Mouse (Mus musculus): ENCODE measurements around the gene Rel. TPM values are rescaled to one million over a fixed set of nuclear protein-coding genes. Genes with fewer than 3 reads are reported as not detected.

Gene Rel
- polyA plus RNA-seq, 1 experiment from 2014 or later: 0.33 TPM

DNA sequence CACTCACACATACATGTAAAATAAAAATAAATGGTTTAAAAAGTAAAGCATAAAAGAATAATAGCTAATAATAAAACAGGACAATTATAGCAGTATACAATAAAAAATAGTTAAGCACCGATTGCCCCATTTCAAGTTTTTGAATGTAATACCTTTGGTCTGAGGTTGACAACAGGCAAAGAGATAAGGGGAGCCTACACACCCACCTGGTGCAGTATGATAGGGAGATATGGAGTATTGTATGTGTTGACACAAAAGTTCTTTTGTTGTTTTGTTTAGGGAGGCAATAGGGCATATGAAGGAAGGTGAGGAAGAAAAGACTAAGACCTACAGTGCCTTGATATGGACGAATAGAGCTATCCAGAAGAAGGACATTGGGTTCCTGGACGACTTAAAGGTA is 50.9 kb downstream of the Rel start:
- Histone ChIP-seq H3K9me3 (replicated peaks) (no peaks in the 10 kb centered on the region), H3K4me3 (replicated peaks) (no peak overlapping the region), H3K4me1 (replicated peaks) (peaks cover 2% of the 10 kb centered on the region; the same call in 1 of the 2 replicates), H3K4me2 (no peak overlapping the region), H3K9ac (no peak overlapping the region), H3K36me3 (peaks cover 54% of the 10 kb centered on the region), H3K27me3 (no peaks in the 10 kb centered on the region), H3K27ac (no peak overlapping the region)
- DNase-seq (no peak), ATAC-seq (ENCODE audit: low read depth) (no peak)
- 54% methylated on average over 3 of the region's 3 CpGs for WGBS (ENCODE audit: insufficient replicate concordance)

DNA sequence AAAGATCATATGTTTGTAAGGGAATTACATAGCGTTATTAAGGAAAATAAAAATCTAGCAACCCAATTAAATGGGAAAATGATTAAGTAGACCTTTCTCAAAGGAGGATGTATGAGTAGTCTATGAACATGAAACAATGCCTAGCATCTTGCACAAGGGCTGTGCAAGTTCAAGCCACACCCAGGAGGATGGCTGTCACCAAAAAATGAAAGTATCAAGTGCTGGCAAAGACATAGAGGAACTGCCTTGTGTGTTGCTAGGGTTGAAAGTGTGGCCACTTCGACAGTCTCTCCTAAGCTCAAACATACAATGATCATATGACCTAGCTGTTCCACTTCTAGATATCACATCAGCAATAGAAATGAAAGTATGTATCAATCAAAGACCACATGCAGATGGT is 51.9 kb downstream of the Rel start:
- no peak overlapping the region for H3K4me3 ChIP-seq (replicated peaks)
- no peak overlapping the region for H3K4me2 ChIP-seq
- DNase-seq (no peak), ATAC-seq (ENCODE audit: low read depth) (no peak)
- peaks cover 2% of the 10 kb centered on the region; the same call in 1 of the 2 replicates for H3K4me1 ChIP-seq (replicated peaks)
- H3K9ac ChIP-seq: no peak overlapping the region
- no peaks in the 10 kb centered on the region for H3K27me3 ChIP-seq
- H3K27ac ChIP-seq: no peak overlapping the region
- no peaks in the 10 kb centered on the region for H3K9me3 ChIP-seq (replicated peaks)
- 79% methylated on average over 2 of the region's 2 CpGs for WGBS (ENCODE audit: insufficient replicate concordance)
- H3K36me3 ChIP-seq: peaks cover 56% of the 10 kb centered on the region

DNA sequence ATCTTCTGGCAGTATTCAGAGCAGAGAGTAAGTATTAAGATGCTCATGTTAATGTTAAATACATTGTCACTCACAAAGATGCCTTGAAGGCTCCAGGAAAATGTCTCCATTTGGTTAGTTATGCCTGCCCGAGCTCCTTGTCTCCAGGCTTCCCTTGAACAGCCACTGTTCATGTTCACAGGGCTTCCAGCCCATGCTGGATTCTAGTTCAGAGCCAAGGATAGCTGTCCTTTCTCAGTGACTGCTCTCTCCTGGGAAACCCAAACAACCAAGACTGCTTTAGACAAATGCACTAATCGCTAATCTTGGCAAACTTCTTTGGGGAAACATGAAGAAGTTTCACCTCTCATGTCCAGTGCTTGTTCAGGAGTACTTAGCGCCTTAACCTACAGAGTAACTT is 58.5 kb downstream of the Rel start:
- Histone ChIP-seq H3K36me3 (peaks cover 69% of the 10 kb centered on the region), H3K4me3 (replicated peaks) (no peak overlapping the region), H3K27ac (no peak overlapping the region), H3K27me3 (no peaks in the 10 kb centered on the region), H3K9me3 (replicated peaks) (no peaks in the 10 kb centered on the region), H3K9ac (no peak overlapping the region), H3K4me2 (no peak overlapping the region), H3K4me1 (replicated peaks) (no peaks in the 10 kb centered on the region)
- 74% methylated on average over 3 of the region's 3 CpGs for WGBS (ENCODE audit: insufficient replicate concordance)
- DNase-seq (no peak), ATAC-seq (ENCODE audit: low read depth) (no peak)

DNA sequence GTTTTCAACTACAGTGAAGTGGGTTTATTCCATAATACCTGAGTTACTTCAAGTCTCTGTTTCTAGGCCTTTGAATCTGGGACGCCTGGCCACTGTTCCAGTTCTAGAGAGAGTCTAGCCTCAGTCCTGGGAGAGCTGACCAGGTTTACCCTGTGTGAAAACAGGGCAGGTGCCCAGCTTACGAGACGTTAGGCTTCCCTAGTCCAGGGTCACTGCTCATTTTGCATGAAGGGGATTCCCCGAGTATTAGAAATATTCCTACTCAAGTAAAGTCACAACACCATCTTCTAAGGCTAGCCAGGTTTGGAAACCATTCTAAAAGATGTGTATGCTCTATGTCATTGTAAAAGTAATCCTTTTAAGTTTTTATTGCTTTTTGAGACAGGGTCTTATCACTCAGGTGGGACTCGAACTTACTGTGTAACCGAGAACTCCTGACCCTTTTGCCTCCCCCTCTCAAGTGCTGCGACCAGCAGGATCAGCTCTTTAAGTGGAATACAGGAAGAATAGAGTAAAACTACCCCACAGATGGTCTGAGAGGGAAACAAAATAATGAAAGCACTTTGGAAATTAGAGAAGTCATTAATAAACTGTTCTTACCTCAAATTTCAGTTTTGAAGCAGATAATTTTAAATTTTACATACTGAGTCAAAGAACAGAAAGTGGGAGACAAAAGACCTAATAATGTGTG is 66.0 kb downstream of the Rel start:
- Histone ChIP-seq H3K4me1 (replicated peaks) (no peaks in the 10 kb centered on the region), H3K4me3 (replicated peaks) (no peak overlapping the region), H3K9ac (no peak overlapping the region), H3K36me3 (peaks cover 27% of the 10 kb centered on the region), H3K27me3 (no peaks in the 10 kb centered on the region), H3K9me3 (replicated peaks) (no peaks in the 10 kb centered on the region), H3K27ac (no peak overlapping the region), H3K4me2 (no peak overlapping the region)
- no peak for ATAC-seq (ENCODE audit: low read depth)
- DNase-seq: no peak
- 77% methylated on average over 7 of the region's 7 CpGs for WGBS (ENCODE audit: insufficient replicate concordance)

DNA sequence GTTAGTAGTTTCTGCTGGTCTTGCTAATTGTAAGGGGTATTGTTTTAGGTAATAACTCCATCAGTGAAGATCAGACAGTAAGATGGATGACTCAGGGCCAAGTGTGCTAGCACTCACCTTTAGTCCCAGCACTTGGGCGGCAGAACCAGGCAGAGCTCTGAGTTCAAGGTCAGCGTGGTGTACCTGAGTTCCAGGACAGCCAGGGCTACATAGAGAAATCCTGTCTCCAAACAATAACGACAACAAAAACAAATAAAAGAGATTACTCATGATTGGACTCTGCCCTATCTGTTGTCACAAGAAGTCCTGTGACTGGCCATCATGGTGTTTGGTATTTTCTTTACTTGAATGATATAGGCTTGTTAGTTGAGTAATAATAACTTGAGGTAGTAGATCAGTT is 68.9 kb downstream of the Rel start:
- Histone ChIP-seq H3K9me3 (replicated peaks) (no peaks in the 10 kb centered on the region), H3K4me3 (replicated peaks) (no peak overlapping the region), H3K27ac (no peak overlapping the region), H3K4me2 (no peak overlapping the region), H3K9ac (no peak overlapping the region), H3K4me1 (replicated peaks) (no peaks in the 10 kb centered on the region), H3K27me3 (no peaks in the 10 kb centered on the region), H3K36me3 (peaks cover 9% of the 10 kb centered on the region; the same call in 1 of the 2 replicates)
- ATAC-seq (ENCODE audit: low read depth): no peak
- no peak for DNase-seq
- WGBS (ENCODE audit: insufficient replicate concordance): 80% methylated on average over 3 of the region's 3 CpGs

DNA sequence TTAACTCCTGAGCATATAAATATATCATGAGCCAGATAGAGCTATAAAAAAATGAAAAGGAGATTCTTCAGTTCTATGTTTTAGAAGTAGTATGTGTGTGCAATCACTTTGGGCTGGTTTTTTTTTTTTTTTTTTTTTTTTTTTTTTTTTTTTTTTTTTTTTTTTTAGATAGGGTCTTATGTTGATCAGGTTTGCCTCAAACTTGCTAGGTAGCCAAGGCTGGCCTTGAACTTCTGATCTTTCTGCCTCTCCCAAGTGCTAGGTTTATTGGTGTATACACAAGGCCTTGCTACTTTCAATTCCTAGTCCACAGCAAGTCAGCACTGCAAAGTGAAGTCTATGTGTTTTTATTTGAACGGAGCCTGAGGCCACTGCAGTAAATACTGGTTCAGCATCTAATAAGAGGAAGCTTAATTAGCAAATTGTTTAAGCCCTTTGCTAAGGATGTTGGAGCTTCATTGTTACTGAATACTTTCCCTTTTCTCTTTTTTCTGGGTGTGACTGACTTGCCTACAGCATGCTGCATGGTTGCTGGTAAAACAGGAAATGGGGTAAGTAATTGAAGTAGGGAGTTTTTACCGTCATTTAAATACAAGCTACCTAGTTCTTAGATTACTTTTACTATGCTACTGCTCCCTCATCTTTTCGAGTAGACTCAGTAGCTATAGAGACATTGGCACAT is 71.2 kb downstream of the Rel start:
- DNase-seq: no peak
- no peak overlapping the region for H3K9ac ChIP-seq
- no peaks in the 10 kb centered on the region for H3K4me1 ChIP-seq (replicated peaks)
- no peaks in the 10 kb centered on the region for H3K9me3 ChIP-seq (replicated peaks)
- H3K27ac ChIP-seq: no peak overlapping the region
- ATAC-seq (ENCODE audit: low read depth): no peak
- peaks cover 9% of the 10 kb centered on the region; the same call in 1 of the 2 replicates for H3K36me3 ChIP-seq
- no peak overlapping the region for H3K4me3 ChIP-seq (replicated peaks)
- no peaks in the 10 kb centered on the region for H3K27me3 ChIP-seq
- 70% methylated on average over 3 of the region's 3 CpGs for WGBS (ENCODE audit: insufficient replicate concordance)
- H3K4me2 ChIP-seq: no peak overlapping the region

DNA sequence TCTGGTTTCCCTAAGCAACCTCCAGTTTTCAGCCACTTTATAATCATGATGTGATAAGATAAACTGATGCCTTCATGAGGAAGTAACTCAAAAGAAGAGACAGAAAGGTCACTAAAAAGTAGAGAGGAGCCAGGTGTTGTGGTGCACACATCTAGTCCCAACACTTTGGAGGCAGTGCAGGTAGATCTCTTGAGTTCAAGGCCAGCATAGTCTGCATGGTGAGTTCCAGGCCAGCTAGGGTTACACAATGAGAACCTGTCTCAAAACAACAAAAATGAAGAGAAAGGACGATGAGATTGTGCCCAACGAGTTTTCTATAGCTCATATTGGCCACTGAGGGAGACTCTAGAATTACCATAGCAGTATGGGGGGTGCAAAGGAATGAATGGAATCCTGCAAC is 72.2 kb downstream of the Rel start:
- H3K36me3 ChIP-seq: peaks cover 9% of the 10 kb centered on the region; the same call in 1 of the 2 replicates
- H3K4me3 ChIP-seq (replicated peaks): no peak overlapping the region
- H3K27ac ChIP-seq: no peak overlapping the region
- H3K9me3 ChIP-seq (replicated peaks): no peaks in the 10 kb centered on the region
- DNase-seq (no peak), ATAC-seq (ENCODE audit: low read depth) (no peak)
- H3K9ac ChIP-seq: no peak overlapping the region
- no peak overlapping the region for H3K4me2 ChIP-seq
- no peaks in the 10 kb centered on the region for H3K4me1 ChIP-seq (replicated peaks)
- no peaks in the 10 kb centered on the region for H3K27me3 ChIP-seq
- 70% methylated on average over 2 of the region's 2 CpGs for WGBS (ENCODE audit: insufficient replicate concordance)

DNA sequence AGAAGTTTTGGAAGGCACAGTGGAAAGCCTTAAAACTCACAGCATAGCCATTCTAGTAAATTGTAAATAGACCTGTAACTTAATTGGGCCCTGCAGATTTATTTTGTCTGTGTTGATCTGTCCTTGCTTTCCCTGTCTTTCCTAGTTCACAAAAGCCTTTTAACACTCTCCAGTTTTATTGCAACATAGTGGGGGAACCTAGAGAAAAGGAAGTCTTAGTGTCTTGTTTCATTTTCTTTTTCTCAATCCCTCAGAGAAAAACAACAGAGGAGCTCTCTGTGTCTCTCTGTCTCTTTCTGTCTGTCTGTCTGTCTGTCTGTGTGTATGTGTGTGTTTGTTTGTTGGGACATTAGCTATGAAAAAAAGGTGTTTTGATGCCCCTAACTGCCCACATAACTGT is 74.9 kb downstream of the Rel start:
- ATAC-seq (ENCODE audit: low read depth) (no peak), DNase-seq (no peak)
- Histone ChIP-seq H3K9ac (no peak overlapping the region), H3K27me3 (no peaks in the 10 kb centered on the region), H3K4me1 (replicated peaks) (no peaks in the 10 kb centered on the region; the same call in 1 of the 2 replicates), H3K4me3 (replicated peaks) (no peak overlapping the region), H3K9me3 (replicated peaks) (no peaks in the 10 kb centered on the region), H3K27ac (no peak overlapping the region), H3K4me2 (no peak overlapping the region), H3K36me3 (peaks cover 4% of the 10 kb centered on the region; the same call in 1 of the 2 replicates)

DNA sequence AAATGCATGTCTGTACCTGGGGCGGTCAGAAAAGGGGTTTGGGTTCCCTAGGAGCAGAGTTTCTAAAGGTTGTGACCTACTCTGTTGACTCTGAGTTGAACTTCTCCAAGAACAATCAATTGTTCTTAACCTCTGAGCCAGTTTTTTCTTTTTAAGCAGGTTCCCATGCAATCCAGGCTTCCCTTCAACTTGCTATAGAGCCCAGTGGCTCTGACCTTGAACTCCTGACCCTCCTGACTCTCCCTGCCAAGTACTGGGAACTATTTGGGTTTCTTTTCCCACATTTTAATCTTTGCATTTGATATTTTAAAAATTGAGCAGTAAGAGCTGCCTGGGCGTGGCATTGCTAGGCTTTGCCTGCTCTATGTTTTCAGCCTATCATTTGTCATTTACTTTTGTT is 77.5 kb downstream of the Rel start:
- DNase-seq (no peak), ATAC-seq (ENCODE audit: low read depth) (no peak)
- H3K27ac ChIP-seq: no peak overlapping the region
- H3K9ac ChIP-seq: no peak overlapping the region
- H3K4me2 ChIP-seq: no peak overlapping the region
- H3K4me1 ChIP-seq (replicated peaks): no peaks in the 10 kb centered on the region; the same call in 1 of the 2 replicates
- H3K27me3 ChIP-seq: no peaks in the 10 kb centered on the region
- no peak overlapping the region for H3K4me3 ChIP-seq (replicated peaks)
- no peaks in the 10 kb centered on the region for H3K9me3 ChIP-seq (replicated peaks)
- H3K36me3 ChIP-seq: no peaks in the 10 kb centered on the region
- WGBS (ENCODE audit: insufficient replicate concordance): 73% methylated on average over 2 of the region's 2 CpGs

DNA sequence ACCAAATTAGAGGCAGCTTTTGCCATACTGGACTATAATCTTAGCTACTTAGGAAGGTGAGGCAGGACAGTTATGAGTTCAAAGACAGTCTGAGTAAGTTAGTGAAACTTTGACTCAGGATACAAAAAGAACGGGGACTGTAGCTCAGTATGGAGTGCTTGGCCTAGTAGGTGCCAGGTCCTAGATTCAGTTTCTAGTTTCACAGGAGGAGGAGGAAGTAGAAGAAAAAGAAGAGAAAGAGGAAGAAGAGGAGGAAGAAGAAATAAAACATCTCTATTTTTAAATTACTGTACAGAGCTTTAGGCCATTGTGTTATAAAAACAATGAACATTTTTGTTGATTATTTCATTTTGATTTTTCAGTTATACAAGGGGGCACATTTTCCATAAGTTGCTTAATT is 82.7 kb downstream of the Rel start:
- no peak for ATAC-seq (ENCODE audit: low read depth)

More for the DNA sequence above, 82.7 kb downstream of the Rel start:
- Histone ChIP-seq H3K27me3 (no peaks in the 10 kb centered on the region), H3K4me2 (no peak overlapping the region), H3K4me1 (replicated peaks) (no peaks in the 10 kb centered on the region), H3K27ac (no peak overlapping the region), H3K4me3 (replicated peaks) (no peak overlapping the region), H3K9ac (no peak overlapping the region), H3K9me3 (replicated peaks) (no peaks in the 10 kb centered on the region), H3K36me3 (peaks cover 9% of the 10 kb centered on the region)
- 71% methylated on average over 1 of the region's 1 CpGs for WGBS (ENCODE audit: insufficient replicate concordance)
- no peak for DNase-seq

All from liver, embryonic 13.5 days (tissue).